21 mouse cellular contexts compared by ENCODE assay signal in the genomic region with DNA sequence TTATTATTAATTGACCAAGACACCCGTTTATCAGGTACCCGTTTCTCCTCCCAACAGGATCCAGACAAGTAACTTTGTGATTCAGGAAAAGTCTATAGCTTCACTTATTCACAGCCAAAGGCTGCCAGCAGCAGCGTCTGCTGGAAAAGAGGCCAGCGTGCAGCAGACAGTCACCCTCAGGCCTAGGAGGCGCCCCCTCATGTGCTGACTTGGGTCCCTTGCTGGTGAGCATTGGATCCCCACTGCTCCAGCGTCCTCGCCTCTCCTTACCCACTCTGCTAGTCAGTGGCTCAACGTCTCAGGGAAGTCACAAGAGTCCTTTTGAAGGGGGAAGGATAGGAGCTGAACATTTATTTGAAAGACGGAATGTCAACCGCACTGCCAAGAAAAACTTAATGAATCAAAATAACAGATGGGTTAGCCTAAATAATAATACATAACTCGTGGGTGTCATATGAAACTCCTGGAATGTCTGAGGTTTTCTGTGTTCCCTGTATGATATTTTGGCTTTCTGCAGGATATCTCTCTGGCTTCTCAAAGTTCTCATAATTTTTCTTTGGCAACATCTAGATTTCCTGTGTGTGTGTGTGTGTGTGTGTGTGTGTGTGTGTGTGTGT.
A peak's percentile ranks its signal among the peaks of the same experiment; 100 is the strongest.
DNase-seq lines count a peak whose midpoint lies in the region; ATAC-seq and TF ChIP-seq lines count a peak whose summit lies in the region.
"Had no signal": no experiment of that assay in that cellular context is flagged by ENCODE, and none has a peak within 500 bp of the region (broad histone marks: within the 10 kb centered on the region; RNA-seq: fewer than 3 reads in every experiment).

No protein-coding gene starts in this region.

- peak; percentile 78 for DNase-seq in heart, adult 11 months
- DNase-seq in heart, postnatal 10 days, result no peak
- DNase-seq in lung, postnatal 0 days (ENCODE audit: low spot score), result peak; percentile 24
- no peak for DNase-seq in lung, adult 18-20 months
- peak; percentile 60 for DNase-seq in brain, embryonic 14.5 days (ENCODE audit: low read depth)
- DNase-seq: cerebellum, adult 2 months; cerebellum, postnatal 36 days; gastrocnemius, adult 2 months; kidney, adult 9 months; right cerebral cortex, adult 18-20 months; thymus, postnatal 14 days had no signal

- no peak overlapping the region for H3K9ac ChIP-seq in lung, postnatal 0 days (replicated peaks; ENCODE audit: low read depth)
- H3K9ac ChIP-seq: hindbrain, embryonic 14.5 days; intestine, embryonic 15.5 days; limb, embryonic 12.5 days; liver, embryonic 14.5 days; midbrain, embryonic 12.5 days; neural tube, embryonic 13.5 days had no signal

- no peak overlapping the region for H3K4me3 ChIP-seq in lung, postnatal 0 days (ENCODE audit: low read depth, low read length)
- no peak overlapping the region for H3K4me3 ChIP-seq in myocyte
- H3K4me3 ChIP-seq: gastrocnemius, adult 2 months; intestine, embryonic 15.5 days; limb, embryonic 12.5 days; midbrain, embryonic 12.5 days; neural tube, embryonic 13.5 days had no signal

- ATAC-seq in lung, postnatal 0 days, result no peak; the same call in 1 of the 2 replicates
- ATAC-seq in activated CD4-positive, CD25-positive, alpha-beta regulatory T cell, adult 4 months, result no peak
- ATAC-seq: CD4-positive, CD25-positive, alpha-beta regulatory T cell, adult 4 months; intestine, embryonic 15.5 days had no signal

- no peak for TF ChIP-seq EP300 in lung, postnatal 0 days (IDR thresholded peaks at IDR 0.05)

- H3K36me3 ChIP-seq in lung, postnatal 0 days (ENCODE audit: insufficient read depth, low read length), result no peaks in the 10 kb centered on the region
- H3K36me3 ChIP-seq in myocyte (ENCODE audit: control insufficient read depth, insufficient read depth), result no peaks in the 10 kb centered on the region
- H3K36me3 ChIP-seq: intestine, embryonic 15.5 days; limb, embryonic 12.5 days; midbrain, embryonic 12.5 days; neural tube, embryonic 13.5 days had no signal

- H3K27ac ChIP-seq in lung, postnatal 0 days (ENCODE audit: low read length), result no peak overlapping the region
- H3K27ac ChIP-seq: gastrocnemius, adult 2 months; hindbrain, embryonic 14.5 days; intestine, embryonic 15.5 days; limb, embryonic 12.5 days; liver, embryonic 14.5 days; midbrain, embryonic 12.5 days; neural tube, embryonic 13.5 days had no signal

- no peaks in the 10 kb centered on the region for H3K79me2 ChIP-seq in myocyte (ENCODE audit: control insufficient read depth, insufficient read depth)

- TF ChIP-seq CTCF in lung, postnatal 0 days (IDR thresholded peaks at IDR 0.05), result no peak
- TF ChIP-seq CTCF in brain, embryonic 14.5 days (IDR thresholded peaks at IDR 0.05; ENCODE audit: borderline replicate concordance, extremely low read depth, insufficient read depth, insufficient read length), result no peak

- no peaks in the 10 kb centered on the region for H3K9me3 ChIP-seq in lung, postnatal 0 days (ENCODE audit: low read length)
- H3K9me3 ChIP-seq: intestine, embryonic 15.5 days; midbrain, embryonic 12.5 days; neural tube, embryonic 13.5 days had no signal

- H3K4me2 ChIP-seq in lung, postnatal 0 days (replicated peaks; ENCODE audit: low read depth, low read length), result no peak overlapping the region
- peak overlapping the region; percentile 62 for H3K4me2 ChIP-seq in myocyte (ENCODE audit: low read depth)
- H3K4me2 ChIP-seq: heart, embryonic 11.5 days; hindbrain, embryonic 14.5 days; intestine, embryonic 15.5 days; limb, embryonic 12.5 days; midbrain, embryonic 12.5 days; neural tube, embryonic 13.5 days had no signal

- TF ChIP-seq POLR2A in brain, embryonic 14.5 days (IDR thresholded peaks at IDR 0.05; ENCODE audit: borderline replicate concordance, extremely low read depth, insufficient read depth, insufficient read length, poor library complexity, severe bottlenecking), result no peak
- TF ChIP-seq POLR2A in myocyte (IDR thresholded peaks at IDR 0.05; ENCODE audit: insufficient read length, low read depth), result peak; percentile 43

- no peak overlapping the region for H3ac ChIP-seq in myocyte (ENCODE audit: control insufficient read depth, insufficient read length)

- intact Hi-C loops in heart, postnatal 10 days (cut with DNase I), result no loop called here

- H3K4me1 ChIP-seq in lung, postnatal 0 days (ENCODE audit: insufficient read depth, low read depth, low read length), result no peaks in the 10 kb centered on the region
- H3K4me1 ChIP-seq: intestine, embryonic 15.5 days; midbrain, embryonic 12.5 days had no signal

- WGBS in lung, postnatal 0 days, result 47% methylated on average over 11 of the region's 11 CpGs

- no peaks in the 10 kb centered on the region for H3K27me3 ChIP-seq in lung, postnatal 0 days (replicated peaks; ENCODE audit: insufficient read depth, low read length)
- no peaks in the 10 kb centered on the region for H3K27me3 ChIP-seq in myocyte (ENCODE audit: control insufficient read depth, insufficient read depth, insufficient read length)
- H3K27me3 ChIP-seq: intestine, embryonic 15.5 days; limb, embryonic 12.5 days; midbrain, embryonic 12.5 days; neural tube, embryonic 13.5 days had no signal

TF ChIP-seq in myocyte, 11 proteins besides CTCF, POLR2A, EP300 and RAD21:
- TF ChIP-seq E2F4 (IDR thresholded peaks at IDR 0.05; ENCODE audit: insufficient read depth), result no peak
- no peak for TF ChIP-seq MYOG (IDR thresholded peaks at IDR 0.05; ENCODE audit: control insufficient read depth in 1 of 3, insufficient read depth in 1 of 3, insufficient read length in 2 of 3, low read depth in 2 of 3)
- TF ChIP-seq USF1 (IDR thresholded peaks at IDR 0.05; ENCODE audit: low read depth), result no peak
- no peak for TF ChIP-seq REST (IDR thresholded peaks at IDR 0.05; ENCODE audit: insufficient read depth, insufficient read length)

Comparison
In these comparisons a context has a peak if more than half of its experiments do, and no peak if none do; other contexts are left out.
1. DNase-seq: peak in heart, adult 11 months (single experiment), lung, postnatal 0 days (single experiment) and brain, embryonic 14.5 days (single experiment); none in heart, postnatal 10 days (0 of 2) and lung, adult 18-20 months (0 of 2).